Mouse (Mus musculus) adrenal gland, adult 18-20 months (tissue): ENCODE data around the gene Rin3. TPM values are rescaled to one million over a fixed set of nuclear protein-coding genes. Genes with fewer than 3 reads are reported as not detected.

Experiments
- DNase-seq, 2 experiments: peaks; one replicate each; pipeline ENCODE4 v3.0.0; 2021 to 2022; ENCODE audit warnings: low spot score in 2 of 2
- long read RNA-seq, 2 experiments: library from polyadenylated mRNA; stranded (forward); transcript quantifications; one replicate each; pipeline ENCODE4 v2.0.0; 2021
- total RNA-seq, 2 experiments: library from RNA; stranded (reverse); gene quantifications; 1 replicate in 1 of 2; 2 replicates in 1 of 2; pipeline ENCODE4 v1.2.3; 2021

Gene Rin3
- 10 to 100 TPM; 16.4 to 20.7 TPM for total RNA-seq
- long read RNA-seq, experiment 1, partial matches to known transcripts, result 6 of 9 reads
- long read RNA-seq, experiment 1, other reads (novel, unspliced or antisense), result 2 of 9 reads
- long read RNA-seq, experiment 2, partial matches to known transcripts, result 5 of 11 reads
- long read RNA-seq, experiment 2, other reads (novel, unspliced or antisense), result 5 of 11 reads

DNA sequence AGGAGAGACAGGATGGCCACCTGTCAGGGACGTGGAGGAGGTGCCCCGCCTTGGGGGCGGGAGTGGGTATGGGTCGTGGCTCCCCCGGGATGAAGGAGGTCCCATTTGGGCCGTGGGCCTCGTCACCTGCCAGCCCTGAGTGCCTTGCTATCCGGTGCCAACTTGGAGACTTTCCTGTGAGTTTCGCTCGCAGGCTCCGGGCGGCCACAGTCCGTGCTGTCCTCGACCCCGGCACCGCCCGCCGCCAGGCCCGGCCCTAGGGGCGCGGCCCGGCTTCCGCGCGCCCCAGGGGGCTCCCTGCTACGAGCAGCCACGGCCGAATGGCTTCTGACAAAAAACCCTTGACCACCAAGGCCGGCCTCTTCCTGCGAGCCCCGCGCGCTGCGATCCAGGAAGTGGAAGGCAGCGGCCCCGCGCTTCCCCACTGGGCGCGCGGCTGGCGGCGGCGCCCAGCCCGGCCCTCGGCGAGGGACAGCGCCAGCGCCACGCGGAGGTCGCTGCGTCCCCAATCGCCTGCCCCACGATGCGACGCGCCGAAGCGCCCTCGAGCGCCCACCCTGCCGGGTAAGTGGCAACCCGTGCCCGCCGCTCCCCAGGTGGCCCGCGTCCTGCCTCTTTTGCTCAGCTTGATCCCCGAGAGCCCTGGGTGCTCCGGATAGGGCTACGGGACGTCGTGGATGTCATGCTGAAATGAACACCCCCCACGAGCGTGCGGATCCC is at the start of gene Rin3:
Gene Rin3 (plus strand): TSS at position 286 of the 720 bp plus-strand sequence.
- peak; percentile 63 to 64 for DNase-seq

GRCm38 (mm10) chr12:102235551-102235950 is 47.3 kb upstream of the Rin3 start:
- no peak for DNase-seq

GRCm38 (mm10) chr12:102236317-102236716 is 46.5 kb upstream of the Rin3 start:
- DNase-seq, result no peak

GRCm38 (mm10) chr12:102242076-102242722 is 40.6 kb upstream of the Rin3 start:
- DNase-seq, result no peak

DNA sequence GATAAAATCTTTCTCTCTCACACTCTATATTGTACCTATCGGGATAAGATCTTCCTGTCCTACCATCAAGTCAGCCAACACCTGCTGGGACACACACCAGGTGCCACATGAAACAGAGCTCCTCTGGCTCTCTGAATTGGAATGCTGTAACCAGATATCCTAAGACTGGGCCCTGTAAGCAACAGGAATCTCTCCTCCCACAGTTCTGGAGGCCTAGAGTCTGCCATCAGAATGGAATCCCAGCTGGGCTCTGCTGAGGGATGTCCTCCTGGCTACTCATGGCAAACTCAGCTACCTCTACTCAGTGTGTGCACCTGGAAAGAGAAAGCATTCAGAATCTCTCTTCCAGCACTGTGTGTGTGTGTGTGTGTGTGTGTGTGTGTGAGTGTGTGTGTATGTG is 38.9 kb upstream of the Rin3 start:
- DNase-seq, result no peak

- DNase-seq, result no peak
Observed at GRCm38 (mm10) chr12:102246226-102246625, 36.6 kb upstream of the Rin3 start.

- DNase-seq, result no peak
Observed at GRCm38 (mm10) chr12:102248104-102248503, 34.7 kb upstream of the Rin3 start.

- DNase-seq, result no peak
Observed at GRCm38 (mm10) chr12:102250316-102250715, 32.5 kb upstream of the Rin3 start.

DNA sequence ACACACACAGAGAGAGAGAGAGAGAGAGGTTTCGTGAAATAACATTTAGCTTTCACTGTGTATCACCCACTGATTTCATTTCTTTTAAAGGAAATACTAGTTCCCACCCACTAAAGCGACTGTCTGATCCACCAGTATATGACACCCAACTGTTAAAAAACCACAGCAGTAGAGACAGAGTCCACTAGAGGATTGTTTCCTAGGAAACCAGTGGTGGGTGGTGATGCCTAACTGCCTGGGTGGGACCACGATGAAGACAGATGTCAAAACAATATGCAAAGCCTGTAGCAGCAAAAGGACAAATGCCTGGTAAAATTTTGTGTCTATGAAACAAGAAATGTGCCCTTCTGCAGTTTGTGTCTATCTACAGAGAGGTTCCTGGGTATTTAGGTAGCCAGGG is 31.8 kb upstream of the Rin3 start:
- no peak for DNase-seq

GRCm38 (mm10) chr12:102251985-102252384 is 30.9 kb upstream of the Rin3 start:
- DNase-seq, result no peak

DNA sequence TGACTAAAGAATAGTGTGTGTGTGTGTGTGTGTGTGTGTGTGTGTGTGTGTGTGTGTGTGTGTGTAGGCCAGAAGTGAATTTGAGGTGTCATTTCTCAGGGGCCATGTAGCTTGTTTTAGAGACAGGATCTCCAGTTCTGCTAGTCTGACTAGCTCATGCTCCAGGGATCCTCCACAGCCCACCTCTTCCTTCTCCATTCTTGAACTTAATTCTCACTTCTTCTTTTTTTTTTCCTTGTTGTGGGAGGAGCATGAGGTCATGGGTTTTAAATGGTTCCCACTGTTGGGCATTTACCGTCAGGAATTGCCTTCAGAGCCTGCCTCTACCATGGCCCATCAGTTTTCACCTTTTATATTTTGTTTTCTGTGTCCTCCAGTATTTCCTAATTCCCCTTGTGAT is 30.3 kb upstream of the Rin3 start:
- no peak for DNase-seq

- DNase-seq, result no peak
Observed at GRCm38 (mm10) chr12:102255012-102255411, 27.8 kb upstream of the Rin3 start.

GRCm38 (mm10) chr12:102258522-102259112 is 24.2 kb upstream of the Rin3 start:
- no peak for DNase-seq

- DNase-seq, result no peak
Observed at GRCm38 (mm10) chr12:102261933-102262396, 20.9 kb upstream of the Rin3 start.

GRCm38 (mm10) chr12:102262809-102263208 is 20.0 kb upstream of the Rin3 start:
- no peak for DNase-seq

- no peak for DNase-seq
Observed at GRCm38 (mm10) chr12:102263249-102263648, 19.6 kb upstream of the Rin3 start.

DNA sequence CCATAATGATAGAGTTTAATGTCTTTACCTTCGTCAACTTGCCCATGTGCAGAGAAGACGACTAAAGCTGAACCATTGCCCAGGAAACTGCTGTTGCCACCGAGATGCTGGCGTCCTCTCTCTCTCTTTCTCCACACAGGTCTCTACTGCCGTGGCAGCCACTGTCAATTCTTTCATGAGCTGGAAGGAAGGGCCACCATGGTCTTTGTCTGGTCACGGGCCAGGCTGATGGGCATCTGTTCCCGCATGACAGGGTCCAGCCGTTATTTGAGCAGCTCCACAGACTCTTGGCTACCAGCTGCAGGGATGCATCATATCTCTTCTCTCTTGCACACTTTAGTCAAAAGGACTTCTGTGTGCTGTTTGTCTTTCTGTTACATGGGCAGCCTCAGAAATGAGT is 16.4 kb upstream of the Rin3 start:
- no peak for DNase-seq

DNA sequence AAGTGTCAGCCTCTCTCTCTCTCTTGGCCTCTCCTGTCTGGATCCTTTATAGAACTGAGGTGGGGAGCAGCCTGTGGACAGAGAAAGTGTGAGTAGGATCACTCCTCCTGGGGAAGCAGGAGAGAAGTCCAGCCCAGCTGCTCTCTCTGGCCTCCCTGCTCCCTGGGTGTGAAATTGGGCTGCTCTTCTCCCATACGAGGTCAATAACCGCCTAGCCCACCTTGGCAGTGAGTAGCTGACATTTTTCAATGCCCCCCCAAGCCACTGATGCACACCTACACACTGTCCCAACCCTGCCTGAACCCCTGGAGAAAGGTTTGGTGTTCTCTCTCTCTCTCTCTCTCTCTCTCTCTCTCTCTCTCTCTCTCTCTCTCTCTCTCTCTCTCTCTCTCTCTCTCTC is 13.7 kb upstream of the Rin3 start:
- DNase-seq, result no peak

- DNase-seq, result no peak
Observed at GRCm38 (mm10) chr12:102270776-102271405, 12.0 kb upstream of the Rin3 start.

DNA sequence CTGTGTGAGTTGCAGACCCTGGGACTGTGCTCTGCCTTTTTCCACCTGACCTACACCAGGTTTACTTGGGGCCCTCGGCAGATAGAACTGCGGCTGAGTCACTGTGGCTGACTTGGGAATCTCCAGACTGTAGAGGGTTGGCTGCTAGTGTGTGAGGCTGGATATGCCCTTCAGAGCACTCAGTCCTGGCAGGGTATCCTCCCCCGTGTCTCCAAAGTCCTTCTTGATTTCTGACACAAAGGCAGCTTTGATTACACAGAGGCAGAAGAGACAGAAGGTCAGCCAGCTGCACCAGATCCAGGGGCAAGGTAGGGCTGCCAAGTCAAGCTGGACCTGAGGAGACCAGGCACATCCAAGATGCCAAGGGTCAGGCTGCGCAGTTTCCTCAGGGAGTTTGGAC is 11.4 kb upstream of the Rin3 start:
- peak in 1 of 2 experiments; percentile 14 for DNase-seq

GRCm38 (mm10) chr12:102275833-102276443 is 6.9 kb upstream of the Rin3 start:
- no peak for DNase-seq
